Mouse (Mus musculus) gastrocnemius, postnatal 36 days (tissue): ENCODE results near the gene Cwc22. TPM values are rescaled to one million over a fixed set of nuclear protein-coding genes. Genes with fewer than 3 reads are reported as not detected.
"Not testable (repeated sequence)": the region's sequence is repeated elsewhere in the genome, so short reads cannot be mapped to it uniquely, and the experiment has no call there.

Experiments
- DNase-seq, 2 experiments: peaks; one replicate each; pipeline ENCODE4 v3.0.0; 2022
- intact Hi-C: fragments of 180-260 bp; cut with DNase I; formaldehyde crosslinking; loops from one replicate; pipeline ENCODE4 v1.15.1; 2025
- total RNA-seq, 2 experiments: library from RNA; stranded (reverse); gene quantifications; 2 replicates each; pipeline ENCODE4 v1.2.3; 2021

Gene Cwc22
- total RNA-seq, 2 experiments from 2014 or later = 12.9 to 15.3 TPM

DNA sequence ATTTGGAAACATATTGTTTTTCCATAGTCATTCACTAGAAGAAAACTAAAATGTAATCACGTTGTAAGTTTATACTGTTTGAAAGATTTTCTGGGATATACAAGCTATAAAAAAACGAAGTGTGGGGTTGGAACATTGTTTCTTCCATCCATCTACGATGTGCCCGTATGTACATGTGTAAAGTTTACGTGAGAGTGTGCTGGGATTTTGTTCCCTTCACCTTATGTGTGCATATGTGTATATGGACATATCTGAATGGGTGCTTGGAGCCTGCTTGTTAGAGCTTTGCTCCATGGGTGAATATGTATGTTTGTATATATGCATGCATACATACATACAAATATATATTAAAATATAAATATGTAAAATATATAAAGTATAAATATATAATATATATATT is 45.4 kb downstream of the Cwc22 start:
- DNase-seq = no peak
- intact Hi-C loops = no loop called here

DNA sequence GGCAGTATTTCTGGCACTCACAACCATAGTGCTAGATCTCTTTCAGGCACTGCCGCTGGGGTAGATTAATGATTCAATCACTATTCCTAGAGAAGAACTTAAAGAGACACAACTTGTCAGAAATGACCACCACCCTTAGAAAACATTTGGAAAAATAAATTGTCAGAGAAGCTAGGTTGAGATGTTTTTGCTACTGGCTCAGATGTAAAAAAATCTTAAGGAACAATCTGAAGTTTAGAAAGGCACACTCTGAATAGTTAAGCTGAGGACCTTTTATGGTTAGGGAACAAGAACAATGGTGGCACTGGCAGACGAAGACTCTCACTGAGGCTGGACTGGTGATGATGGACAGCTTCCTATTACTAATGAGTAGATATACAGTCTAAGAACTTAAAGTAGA is 46.1 kb downstream of the Cwc22 start:
- DNase-seq = no peak
- intact Hi-C loops = no loop called here

DNA sequence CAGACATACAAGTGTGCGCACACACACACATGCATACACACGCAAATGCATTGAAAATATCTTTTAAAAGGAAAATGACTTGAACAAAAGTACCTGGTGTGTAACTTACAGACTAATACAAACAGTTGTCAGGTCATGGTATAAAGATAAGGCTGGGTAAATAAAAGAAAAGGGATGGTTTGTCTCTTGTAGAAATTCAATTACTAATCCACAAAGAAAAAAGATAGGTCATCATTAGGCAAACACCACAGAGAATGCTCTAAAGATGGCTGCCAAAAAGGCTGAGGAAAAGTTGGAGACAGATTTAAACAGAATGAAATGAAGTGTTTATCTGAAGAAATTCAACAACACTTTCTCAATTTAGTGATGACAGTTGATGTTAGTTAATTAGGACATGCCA is 47.7 kb downstream of the Cwc22 start:
- intact Hi-C loops = no loop called here
- DNase-seq = no peak

DNA sequence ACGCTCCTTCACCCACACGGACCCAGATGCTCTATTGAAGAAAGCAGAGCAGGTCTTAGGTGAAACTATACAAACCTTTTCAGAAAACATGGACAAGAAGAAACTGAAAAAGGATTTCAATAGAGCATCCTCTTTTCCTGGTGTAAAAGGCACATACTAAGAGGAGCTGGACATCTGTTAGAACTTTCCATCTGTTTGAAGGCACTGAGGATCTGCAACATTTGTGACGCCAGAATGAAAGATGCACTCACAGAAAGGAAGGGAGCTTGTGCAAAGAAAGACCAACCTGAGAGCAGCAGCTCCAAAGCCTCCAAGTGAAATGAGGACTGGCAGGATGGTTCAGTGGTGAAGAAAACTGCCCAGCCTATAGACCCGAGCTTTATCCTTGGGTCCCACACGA is 48.2 kb downstream of the Cwc22 start:
- DNase-seq = no peak
- intact Hi-C loops = no loop called here

DNA sequence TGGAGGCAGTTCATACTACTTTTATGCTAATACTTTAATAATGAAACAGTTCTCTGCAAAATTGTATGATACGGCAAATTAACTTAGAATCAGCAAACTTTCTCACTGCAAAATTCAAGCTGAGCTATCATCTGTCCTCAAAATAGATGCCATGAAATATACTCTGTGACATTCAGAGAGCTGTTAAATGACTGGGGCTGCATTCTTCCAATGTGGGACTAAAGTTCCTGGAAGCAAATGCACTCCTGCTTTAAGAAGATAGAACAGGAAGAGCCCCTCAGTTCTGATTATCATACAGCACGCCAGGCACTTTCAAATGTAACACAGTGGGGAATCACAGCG is 48.6 kb downstream of the Cwc22 start:
- intact Hi-C loops = no loop called here
- no peak for DNase-seq

DNA sequence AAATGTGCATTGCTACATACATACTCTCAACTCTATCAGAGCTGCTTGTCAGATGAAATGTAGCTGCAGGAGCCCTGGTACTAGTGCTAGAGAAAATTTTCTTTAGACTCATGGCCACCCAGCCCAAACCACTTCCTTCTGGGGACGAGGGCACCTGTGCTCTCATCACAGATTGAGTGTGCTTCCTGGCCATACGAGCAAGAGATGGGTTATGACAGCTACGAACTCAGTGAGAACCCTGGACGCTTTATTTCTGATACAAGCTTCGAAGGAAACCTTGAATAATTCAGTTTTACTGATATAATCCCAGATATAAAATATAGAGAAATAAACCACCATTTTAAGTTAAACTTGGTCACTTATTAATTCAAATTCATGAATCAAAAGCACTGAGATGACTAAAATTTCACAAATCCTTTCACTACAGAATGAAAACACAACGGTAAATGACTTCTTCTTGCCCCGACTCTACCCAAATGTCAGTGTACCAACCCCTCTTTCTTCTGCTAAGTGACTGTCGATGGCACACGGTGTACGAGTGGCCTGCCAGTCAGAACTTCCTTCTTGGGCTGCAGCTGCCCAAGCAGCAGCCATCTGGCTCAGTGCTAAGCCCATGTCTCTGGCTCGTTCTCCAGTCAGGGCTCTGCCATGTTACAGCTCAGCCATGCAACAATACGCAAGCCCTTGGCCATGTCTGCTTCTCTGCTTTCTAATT is 49.2 kb downstream of the Cwc22 start:
- no peak for DNase-seq
- intact Hi-C loops = no loop called here

DNA sequence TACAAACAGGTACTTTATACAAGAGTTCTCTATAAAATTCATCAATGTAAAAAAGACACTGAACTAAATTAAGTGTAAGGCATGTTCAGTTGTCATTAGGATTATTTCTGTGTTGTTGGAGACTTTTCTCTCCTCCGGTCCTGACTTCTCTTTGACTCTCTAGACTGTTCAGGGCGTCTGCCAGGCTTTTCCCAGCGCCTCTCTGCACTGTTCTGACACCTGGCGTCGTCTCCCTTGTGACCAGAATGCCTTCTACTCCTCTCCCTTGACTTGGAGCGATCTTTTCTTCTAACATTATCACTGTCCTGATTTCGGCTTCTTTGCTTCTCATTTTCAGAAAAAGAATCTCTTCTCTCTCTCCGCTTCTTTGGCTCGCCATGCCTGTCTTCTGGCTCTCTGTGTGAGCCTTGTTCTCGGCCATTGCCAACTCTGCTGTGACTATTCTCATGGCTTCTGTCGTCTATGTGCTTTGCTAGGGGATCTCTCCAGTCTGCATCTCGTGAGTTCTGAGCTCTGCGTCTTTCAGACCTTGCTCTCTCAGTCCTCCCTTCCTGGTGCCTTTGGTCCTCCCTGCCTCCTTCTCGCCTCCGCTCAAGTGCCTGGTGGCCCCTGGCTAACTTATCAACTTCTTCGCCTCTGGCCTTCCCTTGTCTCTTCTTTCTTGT is 50.1 kb downstream of the Cwc22 start:
- intact Hi-C loops, DNase-seq: not testable (repeated sequence)

DNA sequence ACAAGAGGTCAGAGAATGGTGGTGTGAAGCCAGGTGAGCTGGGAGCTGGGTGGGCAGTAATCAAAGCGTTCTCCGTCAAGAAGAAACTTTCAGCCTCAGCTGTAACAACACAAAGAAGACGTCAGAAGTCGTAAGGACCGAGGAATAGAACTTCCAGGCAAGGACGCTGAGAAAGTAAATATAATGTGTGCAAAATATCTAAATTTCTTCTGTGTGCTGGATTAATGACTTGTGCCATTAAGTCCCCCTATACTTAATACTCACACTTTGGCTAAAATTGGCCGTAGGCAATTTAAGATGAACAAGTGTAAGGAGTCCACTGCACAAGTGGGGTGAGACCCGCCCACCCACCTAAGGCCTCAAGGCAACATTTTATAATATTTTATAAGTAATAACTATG is 51.3 kb downstream of the Cwc22 start:
- intact Hi-C loops = no loop called here
- no peak for DNase-seq

DNA sequence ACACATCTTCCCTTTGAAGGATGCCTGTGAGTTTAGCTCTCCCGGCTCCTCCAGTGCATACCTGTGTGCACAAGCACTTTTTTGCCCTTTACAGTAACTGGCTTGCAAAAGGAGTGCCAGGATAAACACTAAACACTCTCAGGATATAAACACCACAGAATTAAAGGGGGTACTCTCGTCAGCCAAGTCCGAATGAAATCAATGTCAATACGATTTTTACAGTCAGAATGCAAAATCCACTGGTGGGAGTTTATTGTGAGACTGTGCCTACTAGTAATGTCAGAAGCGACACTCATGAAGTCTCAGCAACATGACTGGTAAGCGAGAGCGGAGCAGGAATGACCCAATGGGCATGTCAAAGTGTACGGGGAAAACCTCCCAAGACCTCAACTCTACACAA is 52.7 kb downstream of the Cwc22 start:
- intact Hi-C loops = no loop called here
- no peak for DNase-seq

DNA sequence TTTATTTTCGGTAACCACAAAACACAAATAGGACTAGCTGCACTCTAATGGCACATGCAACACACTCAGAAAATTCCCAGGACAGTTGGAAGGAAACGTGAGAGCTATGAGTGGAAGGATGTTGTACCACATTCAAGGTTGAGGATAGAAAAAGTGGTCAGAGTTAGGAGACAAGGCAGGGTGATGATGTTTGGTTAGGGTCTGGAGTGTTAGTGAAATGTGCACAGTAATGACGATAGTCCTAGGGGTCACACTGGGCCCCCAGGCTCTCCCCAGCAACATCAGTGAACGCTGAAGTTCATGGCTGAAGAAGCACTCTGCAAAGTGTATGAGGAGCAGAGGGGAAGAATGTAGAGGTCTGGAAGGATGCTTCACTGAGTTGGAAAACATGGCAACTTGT is 53.6 kb downstream of the Cwc22 start:
- intact Hi-C loops = no loop called here
- no peak for DNase-seq

DNA sequence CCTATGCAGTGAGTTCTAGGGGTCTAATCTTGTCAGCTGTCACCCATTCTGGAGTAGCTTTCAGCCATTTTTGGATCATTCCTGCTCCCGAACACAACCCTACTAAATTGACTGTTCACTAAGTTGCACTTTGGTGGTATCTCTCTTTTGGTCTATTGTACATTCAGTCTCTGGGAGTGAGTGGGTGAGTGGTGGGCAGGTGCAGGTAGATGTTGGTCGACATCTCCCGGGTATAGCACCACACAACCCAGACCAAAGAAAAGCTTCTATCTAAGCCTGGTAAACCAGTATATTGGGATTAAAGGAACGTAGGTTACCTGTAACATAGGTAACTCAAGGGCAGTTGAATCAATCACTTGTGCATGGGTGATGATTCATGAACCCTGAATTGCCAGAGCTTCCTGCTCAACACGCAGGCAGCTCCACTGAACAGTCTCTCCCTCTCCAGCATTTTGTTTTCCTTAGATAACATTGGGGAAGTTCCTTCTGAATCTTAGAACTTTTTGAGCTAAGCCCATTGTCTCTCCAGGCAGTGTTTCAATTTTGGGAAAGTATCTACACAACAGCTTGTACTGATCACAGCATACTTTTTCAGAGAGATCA is 55.2 kb downstream of the Cwc22 start:
- no peak for DNase-seq
- intact Hi-C loops = no loop called here

DNA sequence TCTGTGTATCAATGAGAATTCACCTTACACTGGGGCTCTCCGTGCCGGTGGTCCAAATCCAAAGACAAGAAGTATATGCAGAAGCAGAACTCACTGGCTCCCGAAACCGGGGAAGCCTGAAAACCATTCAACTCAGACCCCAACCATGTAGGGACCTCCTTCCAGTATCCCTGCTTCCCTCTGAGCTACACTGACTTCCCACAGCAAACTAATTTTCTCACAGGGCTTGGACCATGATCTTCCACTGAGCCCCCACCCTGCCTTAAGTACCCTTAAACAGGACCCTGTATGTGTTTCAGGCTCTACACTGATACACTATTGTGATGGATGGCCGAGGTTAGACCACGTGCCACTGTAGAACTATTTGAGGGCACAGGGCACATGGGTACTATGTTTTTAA is 56.2 kb downstream of the Cwc22 start:
- no peak for DNase-seq
- intact Hi-C loops = no loop called here

DNA sequence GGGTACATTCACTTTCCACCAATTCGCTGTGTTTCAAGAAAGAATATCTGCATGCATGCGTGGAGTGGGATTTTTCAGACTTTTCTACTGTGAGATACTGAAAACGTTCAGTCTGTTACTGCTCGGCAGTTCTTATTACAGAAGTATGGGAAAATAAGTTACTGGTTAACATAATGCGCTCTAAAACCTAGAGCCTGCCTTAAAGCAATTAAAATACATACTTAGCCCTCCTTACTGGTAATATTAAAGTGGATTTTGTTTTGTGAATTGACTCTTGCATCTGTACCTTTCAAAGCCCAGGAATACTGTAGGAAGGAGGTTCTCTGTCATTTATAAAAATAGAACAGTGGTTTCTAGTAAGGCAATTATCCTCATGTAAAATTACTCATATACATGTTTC is 56.8 kb downstream of the Cwc22 start:
- intact Hi-C loops = no loop called here
- DNase-seq = no peak

DNA sequence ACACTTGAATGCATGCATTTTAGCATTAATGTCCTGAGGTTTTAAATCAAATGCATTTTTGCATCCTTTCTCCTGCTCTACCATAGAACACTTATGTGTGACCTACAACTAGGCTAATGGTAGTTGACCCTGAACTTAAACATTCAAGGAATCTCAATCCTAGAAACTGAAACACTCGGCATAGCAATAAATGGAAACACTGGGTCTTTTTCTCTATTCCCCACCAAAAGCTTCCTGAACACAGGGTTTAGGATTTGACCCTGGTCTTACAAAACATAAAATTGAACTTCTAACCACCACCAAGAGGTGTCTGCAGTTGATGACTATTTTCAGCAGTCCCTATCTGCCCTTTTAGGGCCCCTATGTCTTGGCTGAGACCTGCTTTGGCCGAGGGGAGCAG is 57.3 kb downstream of the Cwc22 start:
- intact Hi-C loops = no loop called here
- no peak for DNase-seq

DNA sequence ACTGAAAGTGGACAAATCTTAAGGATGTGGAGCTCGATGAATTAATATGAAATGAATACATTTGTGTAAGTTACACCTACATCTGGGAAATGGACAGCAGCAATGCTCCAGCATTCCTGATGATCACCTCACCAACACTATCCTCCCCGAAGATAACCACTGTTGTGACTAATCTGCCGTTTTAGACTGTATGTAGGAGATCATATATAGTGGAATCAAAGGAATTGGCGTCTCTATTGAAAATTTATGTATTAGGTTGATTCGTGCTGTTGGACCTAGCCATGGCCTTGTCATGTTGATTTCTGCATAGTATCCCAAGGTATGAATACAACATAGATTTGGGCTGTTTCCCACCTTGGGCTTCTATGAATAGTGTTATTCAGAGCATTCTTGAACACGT is 58.1 kb downstream of the Cwc22 start:
- intact Hi-C loops = no loop called here
- DNase-seq = no peak

DNA sequence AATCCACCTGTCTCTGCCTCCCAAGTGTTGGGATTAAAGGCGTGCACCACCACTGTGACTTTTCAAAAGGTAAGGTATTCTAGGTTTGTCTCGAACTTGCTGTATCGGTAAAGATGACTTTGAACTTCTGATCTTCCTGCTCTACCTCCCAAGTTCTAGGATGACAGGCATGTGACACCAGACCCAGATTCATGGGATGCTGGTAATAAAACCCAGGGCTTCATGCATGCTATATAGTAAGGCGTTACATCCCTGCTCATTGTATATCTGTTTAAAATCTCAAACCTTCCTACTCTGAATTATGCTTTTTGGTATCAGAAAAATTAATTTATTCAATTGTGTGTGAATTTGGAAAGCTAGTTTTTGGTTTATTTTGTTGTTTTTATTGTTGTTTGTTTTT is 59.0 kb downstream of the Cwc22 start:
- DNase-seq = no peak
- intact Hi-C loops = no loop called here

DNA sequence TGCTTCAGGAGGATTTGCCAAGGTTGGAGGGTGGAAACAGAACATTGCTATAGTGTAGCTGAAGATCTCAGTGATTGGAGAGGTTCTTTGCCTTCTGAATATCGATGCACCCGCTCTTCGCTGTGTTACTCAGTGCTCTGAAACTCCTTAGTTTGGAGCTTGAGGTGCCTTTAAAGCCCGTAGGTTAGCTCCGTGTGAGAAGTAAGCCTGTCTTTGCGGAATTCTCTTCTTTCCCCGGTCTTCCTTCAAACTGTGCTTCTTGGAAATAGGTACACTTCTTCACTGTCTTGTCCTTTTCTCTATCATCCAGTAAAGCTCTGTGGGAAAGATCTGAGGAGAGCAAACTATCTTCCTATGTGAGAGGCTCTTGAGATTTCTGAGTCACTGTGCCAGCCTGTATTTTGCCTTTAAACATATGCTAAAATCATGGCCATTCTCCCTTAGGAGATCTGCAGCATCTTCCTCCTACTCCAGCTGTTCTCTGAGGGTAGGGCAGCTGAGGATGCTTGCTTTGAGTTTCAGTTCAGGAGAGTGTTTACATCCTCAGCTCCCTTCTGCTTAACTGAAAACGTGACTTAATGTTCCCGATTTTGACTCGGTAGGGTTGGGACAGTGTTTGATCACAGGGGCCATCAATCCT is 60.6 kb downstream of the Cwc22 start:
- intact Hi-C loops = no loop called here
- no peak for DNase-seq

DNA sequence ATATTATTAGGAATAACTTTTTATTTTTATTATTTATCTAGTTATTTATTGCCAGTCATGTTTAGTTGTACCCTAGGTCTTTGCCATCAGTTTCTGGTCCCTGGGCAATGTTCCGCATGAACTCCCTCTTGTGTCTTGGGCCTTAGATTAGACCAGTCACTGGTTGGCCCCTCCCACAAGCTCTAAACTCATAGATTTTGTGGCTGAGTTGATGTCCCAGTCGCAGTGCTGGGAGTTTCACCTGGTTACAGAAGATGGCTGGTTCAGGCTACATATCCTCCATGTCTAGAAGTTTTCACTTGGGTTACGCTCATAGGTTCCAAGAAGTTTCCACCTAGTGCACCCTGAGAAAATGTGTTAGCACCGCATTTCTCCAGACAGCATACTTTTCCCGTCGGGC is 61.1 kb downstream of the Cwc22 start:
- DNase-seq = no peak
- intact Hi-C loops = no loop called here

DNA sequence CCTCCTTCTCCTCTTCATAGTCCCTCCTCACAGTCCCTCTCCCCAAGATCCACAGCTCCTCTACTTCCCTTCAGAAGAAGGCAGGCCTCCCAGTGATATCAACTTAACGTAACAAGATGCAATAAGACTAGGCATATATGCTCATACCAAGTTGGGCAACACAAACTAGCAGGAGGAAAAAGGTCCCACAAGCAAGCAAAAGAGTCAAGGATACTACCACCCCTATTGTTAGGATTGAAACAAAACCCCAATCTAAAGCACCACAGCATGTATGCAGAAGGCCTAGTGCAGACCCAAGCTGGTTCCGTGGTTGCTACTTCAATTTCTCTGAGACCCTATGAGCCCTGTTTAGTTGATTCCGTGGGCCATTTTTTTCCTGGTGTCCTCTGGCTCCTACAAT is 61.7 kb downstream of the Cwc22 start:
- intact Hi-C loops = loop anchor here (5.0 kb wide), 1 partner anchor 123 kb away; no protein-coding TSS in a partner anchor

DNA sequence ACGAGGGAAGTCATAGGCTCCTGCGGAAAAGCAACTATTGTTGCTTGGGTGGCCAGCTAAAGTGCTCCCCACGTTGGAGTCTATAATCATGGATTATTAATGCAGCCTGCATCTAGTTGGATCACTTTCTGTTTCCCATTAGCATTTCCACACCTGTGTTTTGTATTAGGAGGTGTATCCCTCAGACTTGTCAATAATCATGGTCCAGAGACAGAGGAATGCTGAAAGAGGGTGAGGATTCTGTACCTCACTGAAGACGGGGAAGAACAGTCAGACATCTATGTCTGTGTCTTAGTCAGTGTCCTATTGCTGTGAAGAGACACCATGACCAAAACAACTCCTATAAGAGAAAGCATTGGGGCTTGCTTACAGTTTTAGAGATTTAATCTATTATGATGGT is 63.2 kb downstream of the Cwc22 start:
- DNase-seq = no peak
- intact Hi-C loops = loop anchor here (5.0 kb wide), 1 partner anchor 124 kb away; no protein-coding TSS in a partner anchor

More for the DNA sequence above, 61.7 kb downstream of the Cwc22 start:
- DNase-seq = no peak
